Mouse (Mus musculus): ENCODE data around the gene Uba3. TPM values are rescaled to one million over a fixed set of nuclear protein-coding genes. Genes with fewer than 3 reads are reported as not detected.

The Uba3 gene
- polyA plus RNA-seq, 1 experiment from 2014 or later, result 96.8 TPM

GRCm38 (mm10) chr6:97149721-97150120, 55.7 kb downstream of the Uba3 start:
- no peak for ATAC-seq (ENCODE audit: low read depth)
- no peaks in the 10 kb centered on the region for H3K9me3 ChIP-seq (ENCODE audit: control insufficient read depth, low read length)
- H3K4me2 ChIP-seq (ENCODE audit: low read depth, low read length), result no peak overlapping the region
- H3K36me3 ChIP-seq (ENCODE audit: control insufficient read depth, insufficient read depth, low read length), result no peaks in the 10 kb centered on the region
- no peak overlapping the region for H3K27ac ChIP-seq (ENCODE audit: low read depth, low read length)
- peaks cover 5% of the 10 kb centered on the region; the same call in 1 of the 2 replicates for H3K4me1 ChIP-seq (ENCODE audit: control insufficient read depth, insufficient read depth, low read length)
- H3K9ac ChIP-seq (replicated peaks; ENCODE audit: low read depth, low read length), result no peak overlapping the region
- H3K27me3 ChIP-seq (ENCODE audit: control insufficient read depth, insufficient read depth, low read length), result no peaks in the 10 kb centered on the region
- 91% methylated on average over 2 of the region's 2 CpGs for WGBS
- no peak overlapping the region for H3K4me3 ChIP-seq (ENCODE audit: low read depth, low read length)

- WGBS, result under 1% methylated on average over 56 of the region's 56 CpGs
- Histone ChIP-seq H3K4me1 (ENCODE audit: control insufficient read depth, insufficient read depth, low read length) (peaks cover 5% of the 10 kb centered on the region; the same call in 1 of the 2 replicates), H3K36me3 (ENCODE audit: control insufficient read depth, insufficient read depth, low read length) (no peaks in the 10 kb centered on the region), H3K4me2 (ENCODE audit: low read depth, low read length) (peak within 1 kb of the TSS; percentile 98), H3K9me3 (ENCODE audit: control insufficient read depth, low read length) (no peaks in the 10 kb centered on the region), H3K9ac (replicated peaks; ENCODE audit: low read depth, low read length) (peak within 1 kb of the TSS; percentile 89), H3K27me3 (ENCODE audit: control insufficient read depth, insufficient read depth, low read length) (no peaks in the 10 kb centered on the region), H3K4me3 (ENCODE audit: low read depth, low read length) (peak within 1 kb of the TSS; percentile 56), H3K27ac (ENCODE audit: low read depth, low read length) (peak within 1 kb of the TSS; percentile 86)
- peak; percentile 80 for ATAC-seq (ENCODE audit: low read depth)
Measured at GRCm38 (mm10) chr6:97148383-97149251, 56.8 kb downstream of the Uba3 start, which contains the start of gene Eogt. TSS of gene Eogt (minus strand) at chr6:97149182.

GRCm38 (mm10) chr6:97147755-97148382, 57.6 kb downstream of the Uba3 start:
- Histone ChIP-seq H3K4me3 (ENCODE audit: low read depth, low read length) (peak overlapping the region; percentile 56), H3K9ac (replicated peaks; ENCODE audit: low read depth, low read length) (peak overlapping the region; percentile 89), H3K9me3 (ENCODE audit: control insufficient read depth, low read length) (no peaks in the 10 kb centered on the region), H3K27ac (ENCODE audit: low read depth, low read length) (peak overlapping the region; percentile 86), H3K4me1 (ENCODE audit: control insufficient read depth, insufficient read depth, low read length) (peaks cover 5% of the 10 kb centered on the region; the same call in 1 of the 2 replicates), H3K4me2 (ENCODE audit: low read depth, low read length) (peak overlapping the region; percentile 98), H3K27me3 (ENCODE audit: control insufficient read depth, insufficient read depth, low read length) (no peaks in the 10 kb centered on the region), H3K36me3 (ENCODE audit: control insufficient read depth, insufficient read depth, low read length) (no peaks in the 10 kb centered on the region)
- WGBS, result 17% methylated on average over 18 of the region's 18 CpGs
- peak; percentile 56 for ATAC-seq (ENCODE audit: low read depth)

- H3K9ac ChIP-seq (replicated peaks; ENCODE audit: low read depth, low read length), result no peak overlapping the region
- 85% methylated on average over 7 of the region's 7 CpGs for WGBS
Measured at GRCm38 (mm10) chr6:97145156-97145555, 60.3 kb downstream of the Uba3 start.

GRCm38 (mm10) chr6:97144359-97144758, 61.1 kb downstream of the Uba3 start:
- ATAC-seq (ENCODE audit: low read depth), result no peak
- H3K4me3 ChIP-seq (ENCODE audit: low read depth, low read length), result no peak overlapping the region
- no peak overlapping the region for H3K9ac ChIP-seq (replicated peaks; ENCODE audit: low read depth, low read length)
- no peaks in the 10 kb centered on the region for H3K27me3 ChIP-seq (ENCODE audit: control insufficient read depth, insufficient read depth, low read length)
- WGBS, result 24% methylated on average over 7 of the region's 7 CpGs
- no peak overlapping the region for H3K27ac ChIP-seq (ENCODE audit: low read depth, low read length)
- H3K9me3 ChIP-seq (ENCODE audit: control insufficient read depth, low read length), result no peaks in the 10 kb centered on the region
- H3K4me1 ChIP-seq (ENCODE audit: control insufficient read depth, insufficient read depth, low read length), result peaks cover 5% of the 10 kb centered on the region; the same call in 1 of the 2 replicates
- H3K36me3 ChIP-seq (ENCODE audit: control insufficient read depth, insufficient read depth, low read length), result no peaks in the 10 kb centered on the region
- H3K4me2 ChIP-seq (ENCODE audit: low read depth, low read length), result no peak overlapping the region

More at GRCm38 (mm10) chr6:97145156-97145555, 60.3 kb downstream of the Uba3 start:
- Histone ChIP-seq H3K36me3 (ENCODE audit: control insufficient read depth, insufficient read depth, low read length) (no peaks in the 10 kb centered on the region), H3K9me3 (ENCODE audit: control insufficient read depth, low read length) (no peaks in the 10 kb centered on the region), H3K4me3 (ENCODE audit: low read depth, low read length) (no peak overlapping the region), H3K27me3 (ENCODE audit: control insufficient read depth, insufficient read depth, low read length) (no peaks in the 10 kb centered on the region), H3K27ac (ENCODE audit: low read depth, low read length) (no peak overlapping the region), H3K4me2 (ENCODE audit: low read depth, low read length) (no peak overlapping the region), H3K4me1 (ENCODE audit: control insufficient read depth, insufficient read depth, low read length) (peaks cover 5% of the 10 kb centered on the region; the same call in 1 of the 2 replicates)
- no peak for ATAC-seq (ENCODE audit: low read depth)

GRCm38 (mm10) chr6:97142611-97143010, 62.8 kb downstream of the Uba3 start:
- Histone ChIP-seq H3K4me3 (ENCODE audit: low read depth, low read length) (no peak overlapping the region), H3K27ac (ENCODE audit: low read depth, low read length) (no peak overlapping the region), H3K9ac (replicated peaks; ENCODE audit: low read depth, low read length) (no peak overlapping the region), H3K4me2 (ENCODE audit: low read depth, low read length) (no peak overlapping the region), H3K9me3 (ENCODE audit: control insufficient read depth, low read length) (no peaks in the 10 kb centered on the region), H3K4me1 (ENCODE audit: control insufficient read depth, insufficient read depth, low read length) (no peaks in the 10 kb centered on the region), H3K36me3 (ENCODE audit: control insufficient read depth, insufficient read depth, low read length) (no peaks in the 10 kb centered on the region), H3K27me3 (ENCODE audit: control insufficient read depth, insufficient read depth, low read length) (no peaks in the 10 kb centered on the region)
- ATAC-seq (ENCODE audit: low read depth), result no peak
- 88% methylated on average over 8 of the region's 8 CpGs for WGBS

- no peaks in the 10 kb centered on the region for H3K27me3 ChIP-seq (ENCODE audit: control insufficient read depth, insufficient read depth, low read length)
- no peaks in the 10 kb centered on the region for H3K36me3 ChIP-seq (ENCODE audit: control insufficient read depth, insufficient read depth, low read length)
- no peaks in the 10 kb centered on the region for H3K9me3 ChIP-seq (ENCODE audit: control insufficient read depth, low read length)
- H3K4me3 ChIP-seq (ENCODE audit: low read depth, low read length), result no peak overlapping the region
- 79% methylated on average over 7 of the region's 7 CpGs for WGBS
- no peaks in the 10 kb centered on the region for H3K4me1 ChIP-seq (ENCODE audit: control insufficient read depth, insufficient read depth, low read length)
- H3K4me2 ChIP-seq (ENCODE audit: low read depth, low read length), result no peak overlapping the region
- no peak overlapping the region for H3K27ac ChIP-seq (ENCODE audit: low read depth, low read length)
- no peak overlapping the region for H3K9ac ChIP-seq (replicated peaks; ENCODE audit: low read depth, low read length)
- no peak for ATAC-seq (ENCODE audit: low read depth)
Measured at GRCm38 (mm10) chr6:97141811-97142210, 63.6 kb downstream of the Uba3 start.
